ENCODE assay signal across 31 mouse cellular contexts in the genomic region with DNA sequence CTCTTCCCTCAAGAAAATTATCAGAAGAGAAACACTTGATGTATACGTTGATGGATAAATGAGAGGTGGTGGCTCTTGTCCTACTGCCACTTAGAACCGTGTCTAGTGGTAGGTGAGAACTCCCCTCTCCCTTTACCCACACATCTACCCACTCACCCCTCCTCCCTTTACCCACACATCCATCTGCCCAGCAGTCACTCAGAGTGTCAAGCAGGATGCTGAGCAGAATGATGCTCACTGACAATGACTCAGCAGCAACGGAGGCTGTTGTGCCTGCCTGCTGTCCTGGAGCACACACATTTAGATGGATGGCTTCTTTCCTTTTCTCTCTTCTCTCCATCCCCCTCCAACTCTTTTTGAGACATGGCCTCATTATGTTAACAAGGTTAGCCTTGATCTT. TPM values are rescaled to one million over a fixed set of nuclear protein-coding genes. Genes with fewer than 3 reads are reported as not detected.
DNase-seq lines count a peak whose midpoint lies in the region; ATAC-seq and TF ChIP-seq lines count a peak whose summit lies in the region.
"Had no signal": no experiment of that assay in that cellular context is flagged by ENCODE, and none has a peak within 500 bp of the region (broad histone marks: within the 10 kb centered on the region; RNA-seq: fewer than 3 reads in every experiment).

No protein-coding gene starts in this region.

- H3K9me3 ChIP-seq in lung, postnatal 0 days (ENCODE audit: low read length): no peaks in the 10 kb centered on the region
- H3K9me3 ChIP-seq in liver, embryonic 11.5 days (ENCODE audit: control insufficient read depth, low read length): no peaks in the 10 kb centered on the region
- H3K9me3 ChIP-seq: embryonic facial prominence, embryonic 10.5 days; forebrain, embryonic 12.5 days; heart, embryonic 13.5 days; limb, embryonic 10.5 days; neural tube, embryonic 12.5 days had no signal

- H3K27ac ChIP-seq in lung, postnatal 0 days (ENCODE audit: low read length): 0 out of 2 replicates have a peak overlapping the region, but pooled peaks have one; percentile 26
- H3K27ac ChIP-seq in liver, embryonic 11.5 days (ENCODE audit: low read depth, low read length): no peak overlapping the region
- H3K27ac ChIP-seq: embryonic facial prominence, embryonic 10.5 days; forebrain, embryonic 12.5 days; heart, adult 2 months; heart, embryonic 13.5 days; hindbrain, postnatal 0 days; limb, embryonic 10.5 days; neural tube, embryonic 12.5 days had no signal

- H3K4me3 ChIP-seq in lung, postnatal 0 days (ENCODE audit: low read depth, low read length): no peak overlapping the region
- no peak overlapping the region for H3K4me3 ChIP-seq in liver, embryonic 11.5 days (ENCODE audit: low read depth, low read length)
- H3K4me3 ChIP-seq: embryonic facial prominence, embryonic 10.5 days; forebrain, embryonic 12.5 days; heart, adult 2 months; heart, embryonic 13.5 days; limb, embryonic 10.5 days; neural tube, embryonic 12.5 days had no signal

- no peak overlapping the region for H3K9ac ChIP-seq in lung, postnatal 0 days (replicated peaks; ENCODE audit: low read depth)
- no peak overlapping the region for H3K9ac ChIP-seq in liver, embryonic 11.5 days (ENCODE audit: low read depth, low read length)
- H3K9ac ChIP-seq: forebrain, embryonic 12.5 days; heart, embryonic 13.5 days; liver, postnatal 0 days; neural tube, embryonic 12.5 days had no signal

- peak; percentile 49 for DNase-seq in frontal cortex, postnatal 36 days (ENCODE audit: low spot score in 2 of 2)
- no peak for DNase-seq in frontal cortex, postnatal 25 days (ENCODE audit: low spot score in 2 of 2)
- DNase-seq in lung, postnatal 0 days (ENCODE audit: low spot score): no peak
- DNase-seq in lung, adult 18-20 months: no peak
- peak; percentile 38 for DNase-seq in NIH3T3 (ENCODE audit: low read depth)
- no peak for DNase-seq in liver, embryonic 11.5 days (ENCODE audit: low spot score)
- DNase-seq: adrenal gland, postnatal 25 days; B cell, adult 2 months; cerebellum, adult 11 months; cerebellum, adult 9-11 months; gastrocnemius, postnatal 25 days; heart, adult 2 months; heart, postnatal 14 days; kidney, postnatal 25 days; liver; liver, postnatal 0 days; lung, postnatal 14 days; midbrain, embryonic 14.5 days; retina, postnatal 1 day; right cerebral cortex, postnatal 4 days; thymus, postnatal 14 days had no signal

- H3K27me3 ChIP-seq in lung, postnatal 0 days (replicated peaks; ENCODE audit: insufficient read depth, low read length): no peaks in the 10 kb centered on the region
- H3K27me3 ChIP-seq in liver, embryonic 11.5 days (replicated peaks; ENCODE audit: control insufficient read depth, insufficient read depth, low read length): no peaks in the 10 kb centered on the region
- H3K27me3 ChIP-seq: forebrain, embryonic 12.5 days; heart, embryonic 13.5 days; neural tube, embryonic 12.5 days had no signal

- H3K4me1 ChIP-seq in lung, postnatal 0 days (ENCODE audit: insufficient read depth, low read depth, low read length): no peaks in the 10 kb centered on the region
- H3K4me1 ChIP-seq in liver, embryonic 11.5 days (replicated peaks; ENCODE audit: control insufficient read depth, insufficient read depth, low read length): no peaks in the 10 kb centered on the region

- no peak for TF ChIP-seq EP300 in lung, postnatal 0 days (IDR thresholded peaks at IDR 0.05)

- H3K36me3 ChIP-seq in lung, postnatal 0 days (ENCODE audit: insufficient read depth, low read length): no peaks in the 10 kb centered on the region
- no peaks in the 10 kb centered on the region for H3K36me3 ChIP-seq in liver, embryonic 11.5 days (ENCODE audit: control insufficient read depth, insufficient read depth, low read length)
- H3K36me3 ChIP-seq: heart, embryonic 13.5 days had no signal

- H3K4me2 ChIP-seq in lung, postnatal 0 days (replicated peaks; ENCODE audit: low read depth, low read length): no peak overlapping the region
- no peak overlapping the region for H3K4me2 ChIP-seq in liver, embryonic 11.5 days
- H3K4me2 ChIP-seq: forebrain, embryonic 12.5 days; heart, embryonic 13.5 days; neural tube, embryonic 12.5 days had no signal

- TF ChIP-seq CTCF in lung, postnatal 0 days (IDR thresholded peaks at IDR 0.05): no peak

- ATAC-seq in lung, postnatal 0 days: no peak
- 0 out of 2 replicates have a peak, but pooled peaks have one; percentile 31 for ATAC-seq in megakaryocyte progenitor cell, adult 5-6 weeks (replicated peaks; ENCODE audit: poor library complexity)
- ATAC-seq in liver, embryonic 11.5 days (replicated peaks; ENCODE audit: low FRiP score): no peak
- ATAC-seq: hindbrain, postnatal 0 days; intestine, embryonic 16.5 days; liver, postnatal 0 days had no signal

- WGBS in lung, postnatal 0 days: 46% methylated on average over 3 of the region's 3 CpGs
- 58% methylated on average over 3 of the region's 3 CpGs for WGBS in liver, embryonic 11.5 days

RNA-seq across cellular contexts. Expression of a gene that starts 38.1 kb away (rescaled TPM):
- 57.4 and 64.0 TPM in 2 replicates for polyA plus RNA-seq in lung, postnatal 0 days (2015; fragmentation: Nextera tagmentation; extraction: Ambion mirVana)
- total RNA-seq in megakaryocyte progenitor cell, adult 5-6 weeks (2015): 32.7 and 33.6 TPM in 2 replicates
- total RNA-seq in megakaryocyte progenitor cell, adult 5-6 weeks (2017): 38.2 and 41.4 TPM in 2 replicates
- 95.7 and 105 TPM in 2 replicates for polyA plus RNA-seq in liver, embryonic 11.5 days (2014; fragmentation: Nextera tagmentation; extraction: Ambion mirVana)

RNA-seq across cellular contexts. Expression of a gene that starts 47.1 kb away (rescaled TPM):
- polyA plus RNA-seq in lung, postnatal 0 days (2015; fragmentation: Nextera tagmentation; extraction: Ambion mirVana): 31.5 and 34.6 TPM in 2 replicates
- total RNA-seq in megakaryocyte progenitor cell, adult 5-6 weeks (2015): not detected in 2 replicates
- total RNA-seq in megakaryocyte progenitor cell, adult 5-6 weeks (2017): not detected in 2 replicates
- polyA plus RNA-seq in liver, embryonic 11.5 days (2014; fragmentation: Nextera tagmentation; extraction: Ambion mirVana): 15.6 and 16.1 TPM in 2 replicates
- total RNA-seq: common myeloid progenitor, adult 5-6 weeks; megakaryocyte-erythroid progenitor cell, adult 5-6 weeks had no signal

Comparison
In these comparisons a context has a peak if more than half of its experiments do, and no peak if none do; other contexts are left out.
1. DNase-seq: peak in frontal cortex, postnatal 36 days (2 of 2) and NIH3T3 (single experiment); none in frontal cortex, postnatal 25 days (0 of 2), lung, postnatal 0 days (single experiment), lung, adult 18-20 months (0 of 2) and liver, embryonic 11.5 days (single experiment).